Mouse (Mus musculus) small intestine, adult 2 months (tissue): ENCODE measurements around the gene Gli2.

Experiments used
- CTCF ChIP-seq: fragments of 200-500 bp; IDR thresholded peaks from 2 replicates; pipeline ENCODE4 v1.5.1; 2012; ENCODE audit warnings: low read depth, mild to moderate bottlenecking, control low read depth, inconsistent platforms, low read length, moderate library complexity, mixed read lengths; ENCODE audit not compliant: insufficient replicate concordance, insufficient read length; ENCODE audit errors: extremely low read depth
- POLR2A ChIP-seq: fragments of 200-500 bp; IDR thresholded peaks from 2 replicates; pipeline ENCODE4 v1.6.1; 2012; ENCODE audit warnings: low read depth, mild to moderate bottlenecking, control low read depth, inconsistent platforms, low read length, moderate library complexity

- TF ChIP-seq CTCF (no peak), POLR2A (no peak)
Measured at GRCm38 (mm10) chr1:118825035-118825434, 228.4 kb downstream of the Gli2 start.
